In the genomic region with DNA sequence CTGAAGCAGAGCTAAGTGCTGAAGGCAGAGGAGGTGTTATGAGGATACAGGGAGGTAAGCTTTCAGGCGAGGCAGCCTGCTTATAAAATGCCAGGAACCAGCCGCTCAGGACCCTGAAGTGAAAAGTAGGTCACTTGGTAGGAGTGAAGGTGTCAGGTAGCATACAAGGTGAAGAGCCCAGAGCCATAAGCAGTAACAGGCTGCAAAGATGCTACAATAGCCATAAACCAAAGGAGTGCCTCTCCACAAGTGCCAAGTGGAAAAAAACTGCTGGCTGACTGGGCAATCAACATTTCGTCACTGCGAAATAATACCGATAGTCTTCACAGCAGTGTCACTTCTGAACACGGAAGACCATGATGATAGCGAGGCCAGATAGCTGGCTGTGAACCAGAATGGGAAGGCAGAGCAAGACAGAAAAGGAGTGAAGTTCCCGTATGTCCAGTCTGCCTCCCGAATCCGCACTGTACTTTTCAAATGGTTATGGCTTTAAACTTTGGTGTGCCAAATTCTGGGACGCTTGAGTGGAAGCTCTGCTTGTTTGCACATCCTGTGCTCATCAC, we compare ENCODE assay signal across 28 mouse cellular contexts. TPM values are rescaled to one million over a fixed set of nuclear protein-coding genes. Genes with fewer than 3 reads are reported as not detected.
"Had no signal": no experiment of that assay in that cellular context is flagged by ENCODE, and none has a peak within 500 bp of the region (broad histone marks: within the 10 kb centered on the region; RNA-seq: fewer than 3 reads in every experiment).

No protein-coding gene starts in this region.

- H3K36me3 ChIP-seq: heart, embryonic 12.5 days; heart, embryonic 15.5 days; hindbrain, embryonic 13.5 days; hindbrain, embryonic 15.5 days; kidney, embryonic 15.5 days; limb, embryonic 10.5 days; limb, embryonic 12.5 days; liver, embryonic 13.5 days; liver, embryonic 15.5 days had no signal

- H3K27me3 ChIP-seq: heart, embryonic 12.5 days; heart, embryonic 15.5 days; hindbrain, embryonic 13.5 days; hindbrain, embryonic 15.5 days; kidney, embryonic 15.5 days; limb, embryonic 12.5 days; liver, embryonic 13.5 days; liver, embryonic 15.5 days had no signal

- H3K27ac ChIP-seq: heart, adult 2 months; heart, embryonic 15.5 days; hindbrain, embryonic 13.5 days; hindbrain, embryonic 15.5 days; kidney, embryonic 15.5 days; kidney, postnatal 0 days; layer of hippocampus, adult 2 months; left cerebral cortex, adult 2 months; limb, embryonic 10.5 days; limb, embryonic 12.5 days; liver, embryonic 13.5 days; liver, embryonic 15.5 days had no signal

- DNase-seq: gastrocnemius, postnatal 14 days; gastrocnemius, postnatal 36 days; heart, adult 11 months; heart, adult 2 months; heart, postnatal 14 days; heart, postnatal 36 days; kidney, adult 11 months; kidney, adult 2 months; kidney, adult 9 months; kidney, postnatal 14 days; kidney, postnatal 36 days; liver; liver, embryonic 13.5 days; liver, postnatal 0 days had no signal

- H3K9ac ChIP-seq: heart, embryonic 12.5 days; heart, embryonic 15.5 days; hindbrain, embryonic 13.5 days; hindbrain, embryonic 15.5 days; kidney, embryonic 15.5 days; limb, embryonic 12.5 days; liver, embryonic 13.5 days; liver, embryonic 15.5 days; liver, postnatal 0 days had no signal

- H3K4me1 ChIP-seq: heart, embryonic 12.5 days; heart, embryonic 15.5 days; hindbrain, embryonic 13.5 days; hindbrain, embryonic 15.5 days; limb, embryonic 12.5 days; liver, embryonic 13.5 days; liver, embryonic 15.5 days had no signal

- H3K9me3 ChIP-seq: heart, embryonic 12.5 days; heart, embryonic 15.5 days; hindbrain, embryonic 13.5 days; hindbrain, embryonic 15.5 days; kidney, embryonic 15.5 days; limb, embryonic 10.5 days; limb, embryonic 12.5 days; liver, embryonic 13.5 days; liver, embryonic 15.5 days had no signal

- H3K4me2 ChIP-seq: heart, embryonic 12.5 days; heart, embryonic 15.5 days; hindbrain, embryonic 13.5 days; hindbrain, embryonic 15.5 days; kidney, embryonic 15.5 days; limb, embryonic 12.5 days; liver, embryonic 11.5 days; liver, embryonic 13.5 days; liver, embryonic 15.5 days had no signal

- H3K4me3 ChIP-seq: heart, adult 2 months; heart, embryonic 12.5 days; heart, embryonic 15.5 days; hindbrain, embryonic 13.5 days; hindbrain, embryonic 15.5 days; kidney, embryonic 15.5 days; layer of hippocampus, adult 2 months; left cerebral cortex, adult 2 months; limb, embryonic 10.5 days; limb, embryonic 12.5 days; liver, embryonic 13.5 days; liver, embryonic 15.5 days had no signal

- ATAC-seq: inflammation-experienced regulatory T-cells, adult 6 months; liver, postnatal 0 days had no signal

RNA-seq across cellular contexts. Expression of gene Tmem117, which starts 28.8 kb away (rescaled TPM):
- total RNA-seq: hematopoietic stem cell, adult 5-6 weeks had no signal
- polyA plus RNA-seq: liver, postnatal 0 days had no signal
